Mouse (Mus musculus): ENCODE results near the gene Cd200r3. TPM values are rescaled to one million over a fixed set of nuclear protein-coding genes. Genes with fewer than 3 reads are reported as not detected.

The Cd200r3 gene
- polyA plus RNA-seq, 1 experiment from 2014 or later, result 0.10 TPM

DNA sequence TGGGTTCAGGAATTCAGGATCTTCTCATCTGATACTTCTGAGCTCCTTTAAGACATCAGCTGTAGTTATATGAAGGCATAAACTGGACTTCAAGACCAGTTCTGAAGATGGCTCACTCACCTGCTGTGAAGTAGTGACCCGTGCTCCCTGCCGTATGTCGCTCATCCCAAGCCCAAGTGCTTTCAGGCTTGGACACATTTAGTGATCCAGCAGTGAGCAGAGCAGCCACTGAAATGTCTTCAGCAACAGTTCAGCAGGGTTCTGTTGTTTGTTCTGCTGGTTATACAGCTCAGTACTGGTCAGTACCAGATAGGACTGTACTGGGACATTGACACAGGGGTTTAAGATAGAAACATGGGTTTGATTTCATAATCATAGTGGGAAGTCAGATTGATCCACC is 24.6 kb downstream of the Cd200r3 start:
- no peak overlapping the region for H3K27ac ChIP-seq (ENCODE audit: low read depth, low read length)
- H3K9ac ChIP-seq (ENCODE audit: low read depth, low read length), result no peak overlapping the region
- ATAC-seq, result no peak
- 89% methylated on average over 3 of the region's 3 CpGs for WGBS
- H3K9me3 ChIP-seq (ENCODE audit: control insufficient read depth, low read length), result no peaks in the 10 kb centered on the region
- no peak overlapping the region for H3K4me3 ChIP-seq (ENCODE audit: low read length)
- H3K27me3 ChIP-seq (replicated peaks; ENCODE audit: control insufficient read depth, insufficient read depth, low read length), result no peaks in the 10 kb centered on the region
- no peaks in the 10 kb centered on the region for H3K36me3 ChIP-seq (ENCODE audit: control insufficient read depth, insufficient read depth, low read length)
- H3K4me1 ChIP-seq (ENCODE audit: control insufficient read depth, insufficient read depth, low read depth, low read length), result no peaks in the 10 kb centered on the region
- no peak overlapping the region for H3K4me2 ChIP-seq (ENCODE audit: low read length)

DNA sequence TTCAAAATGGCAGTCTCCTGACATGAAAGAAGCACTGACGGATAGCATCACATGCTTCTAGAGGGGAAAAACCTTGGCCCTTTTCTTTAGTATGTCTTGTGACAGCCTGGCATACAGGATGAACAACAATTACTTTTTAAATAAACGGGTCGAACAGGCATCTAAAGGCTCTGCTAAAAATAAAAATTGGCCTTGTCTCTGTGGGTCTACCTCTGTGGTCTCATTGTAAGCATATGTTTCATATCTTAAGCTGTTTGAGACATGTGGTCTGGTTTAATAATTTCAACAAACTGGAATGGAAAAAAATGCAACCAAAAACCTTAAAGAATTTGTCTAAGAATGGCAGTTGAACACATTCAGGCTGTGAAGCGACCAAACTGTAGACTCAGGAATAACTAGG is 27.4 kb downstream of the Cd200r3 start:
- ATAC-seq, result no peak
- Histone ChIP-seq H3K27me3 (replicated peaks; ENCODE audit: control insufficient read depth, insufficient read depth, low read length) (no peaks in the 10 kb centered on the region), H3K4me3 (ENCODE audit: low read length) (no peak overlapping the region), H3K4me2 (ENCODE audit: low read length) (no peak overlapping the region), H3K9ac (ENCODE audit: low read depth, low read length) (no peak overlapping the region), H3K9me3 (ENCODE audit: control insufficient read depth, low read length) (no peaks in the 10 kb centered on the region), H3K4me1 (ENCODE audit: control insufficient read depth, insufficient read depth, low read depth, low read length) (no peaks in the 10 kb centered on the region), H3K36me3 (ENCODE audit: control insufficient read depth, insufficient read depth, low read length) (no peaks in the 10 kb centered on the region), H3K27ac (ENCODE audit: low read depth, low read length) (no peak overlapping the region)
- 69% methylated on average over 4 of the region's 4 CpGs for WGBS

DNA sequence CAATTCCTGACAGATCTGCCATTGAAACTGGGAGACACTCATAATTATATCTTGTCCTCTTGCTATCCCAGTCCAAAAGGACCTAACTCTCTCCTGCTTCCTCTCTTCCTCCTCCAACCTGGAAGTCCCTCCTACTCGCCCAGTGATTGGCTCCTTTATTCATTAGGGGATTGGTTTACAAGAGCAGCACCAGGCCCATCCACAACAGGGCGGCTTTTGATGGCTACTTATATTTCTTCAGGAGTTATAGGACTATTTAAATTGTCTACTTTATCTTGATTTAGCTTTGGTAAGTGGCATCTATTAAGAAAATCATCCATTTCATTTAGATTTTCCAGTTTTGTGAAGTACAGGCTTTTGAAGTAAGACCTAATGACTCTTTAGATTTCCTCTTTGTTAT is 30.6 kb downstream of the Cd200r3 start:
- H3K27me3 ChIP-seq (replicated peaks; ENCODE audit: control insufficient read depth, insufficient read depth, low read length), result no peaks in the 10 kb centered on the region
- no peaks in the 10 kb centered on the region for H3K4me1 ChIP-seq (ENCODE audit: control insufficient read depth, insufficient read depth, low read depth, low read length)
- 83% methylated on average over 2 of the region's 2 CpGs for WGBS
- no peak overlapping the region for H3K4me3 ChIP-seq (ENCODE audit: low read length)
- no peaks in the 10 kb centered on the region for H3K9me3 ChIP-seq (ENCODE audit: control insufficient read depth, low read length)
- no peaks in the 10 kb centered on the region for H3K36me3 ChIP-seq (ENCODE audit: control insufficient read depth, insufficient read depth, low read length)
- no peak for ATAC-seq
- H3K27ac ChIP-seq (ENCODE audit: low read depth, low read length), result no peak overlapping the region
- H3K9ac ChIP-seq (ENCODE audit: low read depth, low read length), result no peak overlapping the region
- no peak overlapping the region for H3K4me2 ChIP-seq (ENCODE audit: low read length)

DNA sequence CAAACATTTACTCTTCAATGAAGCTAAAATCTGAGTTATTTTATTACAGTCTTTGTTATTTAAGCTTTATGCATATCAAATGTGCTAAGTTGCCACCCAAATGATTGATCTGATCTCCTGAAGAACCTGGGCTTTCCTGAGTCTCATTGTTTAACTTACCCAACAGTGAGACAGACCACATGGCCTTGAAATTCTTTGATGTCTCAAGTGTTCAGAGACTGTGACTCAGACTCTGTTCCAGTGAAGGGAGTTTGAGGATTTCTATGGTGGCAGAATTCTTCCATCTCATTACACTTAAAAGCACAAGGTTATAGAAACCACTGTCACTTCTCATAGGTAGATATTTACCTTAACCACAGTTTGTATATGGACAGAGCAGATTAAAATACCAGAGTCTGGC is 32.6 kb downstream of the Cd200r3 start:
- no peak for ATAC-seq
- H3K4me3 ChIP-seq (ENCODE audit: low read length), result no peak overlapping the region
- no peak overlapping the region for H3K9ac ChIP-seq (ENCODE audit: low read depth, low read length)
- no peaks in the 10 kb centered on the region for H3K27me3 ChIP-seq (replicated peaks; ENCODE audit: control insufficient read depth, insufficient read depth, low read length)
- no peak overlapping the region for H3K4me2 ChIP-seq (ENCODE audit: low read length)
- H3K4me1 ChIP-seq (ENCODE audit: control insufficient read depth, insufficient read depth, low read depth, low read length), result no peaks in the 10 kb centered on the region
- H3K27ac ChIP-seq (ENCODE audit: low read depth, low read length), result no peak overlapping the region
- no peaks in the 10 kb centered on the region for H3K36me3 ChIP-seq (ENCODE audit: control insufficient read depth, insufficient read depth, low read length)
- no peaks in the 10 kb centered on the region for H3K9me3 ChIP-seq (ENCODE audit: control insufficient read depth, low read length)

DNA sequence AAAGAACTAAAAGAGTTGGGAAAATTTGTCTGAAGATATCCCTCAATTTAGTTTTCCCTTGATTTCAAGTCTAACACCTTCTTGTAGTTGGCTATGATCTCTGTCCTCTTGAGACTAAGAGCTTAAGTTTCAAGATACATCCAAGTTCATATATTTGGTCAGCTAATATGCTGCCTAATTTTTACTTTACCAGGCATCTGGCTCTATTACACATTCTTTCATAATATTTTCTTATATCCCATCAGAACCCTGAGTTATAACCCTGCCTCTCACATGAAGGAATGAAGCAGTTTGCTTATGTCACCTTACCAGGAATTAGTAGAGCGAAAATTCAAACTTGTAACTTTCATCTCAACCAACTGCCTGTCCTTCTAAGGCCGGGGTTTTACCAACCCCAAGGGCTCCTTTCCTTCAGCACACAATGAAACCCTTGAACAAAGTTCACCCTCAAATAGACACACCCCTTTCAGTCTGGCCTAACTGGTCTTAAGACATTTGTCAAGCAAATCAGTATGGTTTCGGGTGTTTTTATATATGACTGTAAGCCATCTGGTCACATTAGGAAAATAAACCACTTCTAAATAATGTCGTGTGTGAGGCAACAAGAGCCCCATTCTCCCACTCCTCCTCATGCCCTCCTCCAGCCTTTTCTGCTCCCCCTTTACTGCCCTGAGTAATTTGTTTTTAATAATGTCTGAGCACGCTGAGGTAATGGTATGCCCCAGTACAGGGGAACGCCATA is 33.6 kb downstream of the Cd200r3 start:
- no peaks in the 10 kb centered on the region for H3K9me3 ChIP-seq (ENCODE audit: control insufficient read depth, low read length)
- no peak overlapping the region for H3K27ac ChIP-seq (ENCODE audit: low read depth, low read length)
- WGBS, result 53% methylated on average over 6 of the region's 6 CpGs
- no peaks in the 10 kb centered on the region for H3K4me1 ChIP-seq (ENCODE audit: control insufficient read depth, insufficient read depth, low read depth, low read length)
- no peaks in the 10 kb centered on the region for H3K36me3 ChIP-seq (ENCODE audit: control insufficient read depth, insufficient read depth, low read length)
- H3K4me3 ChIP-seq (ENCODE audit: low read length), result no peak overlapping the region
- no peaks in the 10 kb centered on the region for H3K27me3 ChIP-seq (replicated peaks; ENCODE audit: control insufficient read depth, insufficient read depth, low read length)
- H3K9ac ChIP-seq (ENCODE audit: low read depth, low read length), result no peak overlapping the region
- no peak for ATAC-seq
- H3K4me2 ChIP-seq (ENCODE audit: low read length), result no peak overlapping the region

DNA sequence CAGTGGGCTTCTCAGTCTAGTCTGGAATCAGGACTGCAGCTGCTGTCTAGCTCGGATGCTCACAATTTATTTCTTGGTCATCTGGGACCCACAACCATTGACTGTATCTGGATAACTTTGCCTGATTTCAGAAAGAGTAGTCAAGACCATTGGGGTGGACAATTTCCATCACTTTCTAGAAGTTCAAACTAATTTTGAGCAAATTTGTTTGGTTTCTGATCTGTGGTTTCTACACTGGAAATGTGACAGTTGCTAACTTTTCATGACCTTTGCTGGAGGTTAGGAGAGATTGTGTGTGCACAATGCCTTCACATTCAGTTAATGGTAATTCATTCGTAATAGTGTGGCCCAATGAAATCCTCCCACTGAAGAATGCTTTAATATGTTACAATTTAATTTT is 34.7 kb downstream of the Cd200r3 start:
- no peaks in the 10 kb centered on the region for H3K9me3 ChIP-seq (ENCODE audit: control insufficient read depth, low read length)
- no peak overlapping the region for H3K27ac ChIP-seq (ENCODE audit: low read depth, low read length)
- ATAC-seq, result no peak
- no peaks in the 10 kb centered on the region for H3K36me3 ChIP-seq (ENCODE audit: control insufficient read depth, insufficient read depth, low read length)
- H3K27me3 ChIP-seq (replicated peaks; ENCODE audit: control insufficient read depth, insufficient read depth, low read length), result no peaks in the 10 kb centered on the region
- no peak overlapping the region for H3K9ac ChIP-seq (ENCODE audit: low read depth, low read length)
- H3K4me1 ChIP-seq (ENCODE audit: control insufficient read depth, insufficient read depth, low read depth, low read length), result no peaks in the 10 kb centered on the region
- no peak overlapping the region for H3K4me3 ChIP-seq (ENCODE audit: low read length)
- no peak overlapping the region for H3K4me2 ChIP-seq (ENCODE audit: low read length)
- WGBS, result 79% methylated on average over 2 of the region's 2 CpGs

DNA sequence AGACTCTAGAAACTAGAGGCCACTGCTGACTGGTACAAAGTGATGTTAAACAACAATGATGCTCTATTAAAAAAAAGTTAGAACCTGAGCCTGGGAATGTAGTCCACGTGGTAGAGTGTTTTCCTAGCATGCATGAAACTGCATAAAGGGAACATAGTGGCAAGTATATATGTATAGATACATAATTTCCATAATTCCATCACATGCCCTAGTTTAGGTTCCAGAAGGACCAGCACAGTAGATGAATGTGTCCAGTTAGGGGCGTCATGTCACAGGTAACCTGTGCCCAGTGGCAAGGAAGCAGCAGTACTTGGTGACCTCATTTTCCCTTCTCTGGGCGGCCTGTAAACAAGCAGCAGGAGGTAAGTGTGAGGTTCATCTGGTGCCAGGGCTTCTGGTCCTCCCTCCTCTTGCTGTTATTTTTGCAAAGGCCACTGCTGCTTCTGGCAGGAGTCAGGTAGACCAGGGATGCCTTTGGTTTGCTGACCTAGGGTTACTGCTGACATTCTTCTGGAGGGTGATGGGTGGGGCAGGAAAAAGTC is 35.9 kb downstream of the Cd200r3 start:
- no peaks in the 10 kb centered on the region for H3K27me3 ChIP-seq (replicated peaks; ENCODE audit: control insufficient read depth, insufficient read depth, low read length)
- no peaks in the 10 kb centered on the region for H3K4me1 ChIP-seq (ENCODE audit: control insufficient read depth, insufficient read depth, low read depth, low read length)
- no peak overlapping the region for H3K27ac ChIP-seq (ENCODE audit: low read depth, low read length)
- H3K9ac ChIP-seq (ENCODE audit: low read depth, low read length), result no peak overlapping the region
- H3K9me3 ChIP-seq (ENCODE audit: control insufficient read depth, low read length), result no peaks in the 10 kb centered on the region
- no peak for ATAC-seq
- H3K4me3 ChIP-seq (ENCODE audit: low read length), result no peak overlapping the region
- WGBS, result 77% methylated on average over 3 of the region's 3 CpGs
- H3K4me2 ChIP-seq (ENCODE audit: low read length), result no peak overlapping the region
- no peaks in the 10 kb centered on the region for H3K36me3 ChIP-seq (ENCODE audit: control insufficient read depth, insufficient read depth, low read length)

DNA sequence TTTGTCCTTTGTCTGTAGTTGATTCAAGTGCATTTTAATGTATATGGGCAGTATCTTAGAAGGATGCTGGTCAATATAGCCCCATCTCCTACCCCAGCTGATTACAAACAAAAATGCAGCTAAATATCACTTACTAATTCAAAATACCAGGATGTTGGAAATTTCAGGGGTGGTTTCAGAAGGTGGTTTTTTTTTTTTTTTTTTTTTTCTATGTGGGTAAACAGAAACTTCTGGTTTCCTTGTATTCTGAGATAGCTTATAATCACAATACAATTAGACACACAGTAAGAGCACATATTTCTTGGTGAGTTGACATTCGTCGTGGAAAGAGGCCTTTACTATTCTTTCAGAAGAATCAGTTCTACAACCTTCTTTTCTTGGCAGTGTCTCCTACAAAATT is 39.5 kb downstream of the Cd200r3 start:
- Histone ChIP-seq H3K9me3 (ENCODE audit: control insufficient read depth, low read length) (no peaks in the 10 kb centered on the region), H3K4me1 (ENCODE audit: control insufficient read depth, insufficient read depth, low read depth, low read length) (no peaks in the 10 kb centered on the region), H3K27me3 (replicated peaks; ENCODE audit: control insufficient read depth, insufficient read depth, low read length) (no peaks in the 10 kb centered on the region), H3K36me3 (ENCODE audit: control insufficient read depth, insufficient read depth, low read length) (no peaks in the 10 kb centered on the region), H3K4me3 (ENCODE audit: low read length) (no peak overlapping the region), H3K4me2 (ENCODE audit: low read length) (no peak overlapping the region), H3K9ac (ENCODE audit: low read depth, low read length) (no peak overlapping the region), H3K27ac (ENCODE audit: low read depth, low read length) (no peak overlapping the region)
- 83% methylated on average over 2 of the region's 2 CpGs for WGBS
- ATAC-seq, result no peak

DNA sequence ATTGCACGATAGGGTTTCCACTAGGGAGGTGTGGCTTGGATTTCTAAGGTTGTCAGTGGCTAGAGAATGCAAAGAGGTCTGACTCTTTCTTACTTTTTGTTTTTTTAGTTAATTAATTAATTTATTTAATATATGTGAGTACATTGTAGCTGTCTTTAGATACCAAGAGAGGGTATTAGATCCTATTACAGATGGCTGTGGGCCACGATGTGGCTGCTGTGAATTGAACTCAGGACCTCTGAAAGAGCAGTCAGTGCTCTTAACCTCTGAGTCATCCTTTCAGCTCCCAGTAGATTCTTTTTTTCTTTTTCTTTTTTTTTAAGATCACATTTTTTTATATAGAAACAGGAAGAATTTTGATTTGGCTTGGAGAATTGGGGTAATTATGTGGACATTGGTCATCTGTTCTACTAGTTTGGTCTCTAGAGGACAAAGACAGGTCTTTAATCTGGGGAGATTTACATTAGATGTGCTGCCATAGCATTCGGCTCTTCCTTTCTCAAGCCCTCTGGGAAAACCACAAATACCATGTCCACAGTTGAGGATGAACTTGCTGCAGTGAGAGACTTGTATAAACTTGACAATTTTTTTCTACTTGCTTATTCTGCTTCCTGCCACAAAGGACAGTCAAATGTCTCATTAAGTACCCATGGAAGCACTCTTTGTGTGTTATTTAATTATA is 40.0 kb downstream of the Cd200r3 start:
- Histone ChIP-seq H3K4me2 (ENCODE audit: low read length) (no peak overlapping the region), H3K4me3 (ENCODE audit: low read length) (no peak overlapping the region), H3K27me3 (replicated peaks; ENCODE audit: control insufficient read depth, insufficient read depth, low read length) (no peaks in the 10 kb centered on the region), H3K4me1 (ENCODE audit: control insufficient read depth, insufficient read depth, low read depth, low read length) (no peaks in the 10 kb centered on the region), H3K27ac (ENCODE audit: low read depth, low read length) (no peak overlapping the region), H3K9me3 (ENCODE audit: control insufficient read depth, low read length) (no peaks in the 10 kb centered on the region), H3K9ac (ENCODE audit: low read depth, low read length) (no peak overlapping the region), H3K36me3 (ENCODE audit: control insufficient read depth, insufficient read depth, low read length) (no peaks in the 10 kb centered on the region)
- ATAC-seq, result no peak
- 79% methylated on average over 3 of the region's 3 CpGs for WGBS
